Mouse (Mus musculus) spleen, postnatal 10 days (tissue): ENCODE measurements around the gene Phf12.

Experiments
- DNase-seq, 2 experiments: peaks; one replicate each; pipeline ENCODE4 v3.0.0; 2021 to 2022; ENCODE audit warnings: low spot score in 2 of 2

Phf12 gene

GRCm38 (mm10) chr11:78073577-78074276, 91.2 kb downstream of the Phf12 start:
- DNase-seq: peak; percentile 58 to 78

- peak; percentile 53 to 54 for DNase-seq
These were observed 91.7 kb downstream of the Phf12 start for GRCm38 (mm10) chr11:78074277-78074652.

- no peak for DNase-seq
These were observed 92.1 kb downstream of the Phf12 start for GRCm38 (mm10) chr11:78074666-78075065.
